Mouse (Mus musculus) embryonic fibroblast, embryonic 13.5 days (primary cell): Measurements from ENCODE around the gene Sparcl1.

Source experiments
- CTCF ChIP-seq: IDR thresholded peaks from 2 replicates; pipeline ENCODE4 v1.5.1; 2011; ENCODE audit warnings: mild to moderate bottlenecking, control low read depth, low read length, moderate library complexity, borderline replicate concordance; ENCODE audit not compliant: insufficient read depth
- POLR2A ChIP-seq: IDR thresholded peaks from 2 replicates; pipeline ENCODE4 v1.6.1; 2011; ENCODE audit warnings: low read depth, mild to moderate bottlenecking, control low read depth, low read length, moderate library complexity

- TF ChIP-seq CTCF (no peak), POLR2A (no peak)
Observed at GRCm38 (mm10) chr5:104035066-104035465, 78.5 kb downstream of the Sparcl1 start.
